27 mouse cellular contexts compared by ENCODE assay signal in genomic region chr7:110770949-110771348, GRCm38 (mm10). TPM values are rescaled to one million over a fixed set of nuclear protein-coding genes. Genes with fewer than 3 reads are reported as not detected.
A peak's percentile ranks its signal among the peaks of the same experiment; 100 is the strongest.
DNase-seq lines count a peak whose midpoint lies in the region; ATAC-seq and TF ChIP-seq lines count a peak whose summit lies in the region.
"Had no signal": no experiment of that assay in that cellular context is flagged by ENCODE, and none has a peak within 500 bp of the region (broad histone marks: within the 10 kb centered on the region; RNA-seq: fewer than 3 reads in every experiment).

No protein-coding gene starts in this region.

- DNase-seq in kidney, postnatal 25 days: no peak
- DNase-seq in liver, embryonic 11.5 days (ENCODE audit: low spot score): no peak
- no peak for DNase-seq in left cerebral cortex, adult 11 months (ENCODE audit: low spot score)
- no peak for DNase-seq in frontal cortex, postnatal 36 days (ENCODE audit: low spot score in 2 of 2)
- DNase-seq: adrenal gland, adult 8-10 months; B cell, adult 2 months; cerebellum, adult 2 months; cerebellum, postnatal 14 days; gastrocnemius, postnatal 10 days; heart, postnatal 36 days; kidney, adult 2 months; layer of hippocampus, postnatal 36 days; lung, adult 18-20 months had no signal

- H3K4me1 ChIP-seq in kidney, embryonic 15.5 days: peaks cover 45% of the 10 kb centered on the region
- peaks cover 15% of the 10 kb centered on the region for H3K4me1 ChIP-seq in bone marrow, adult 2 months (ENCODE audit: control insufficient read depth, insufficient read depth, low read length)
- peaks cover 62% of the 10 kb centered on the region for H3K4me1 ChIP-seq in liver, embryonic 11.5 days (replicated peaks; ENCODE audit: control insufficient read depth, insufficient read depth, low read length)
- H3K4me1 ChIP-seq in liver, embryonic 16.5 days (ENCODE audit: control insufficient read depth, low read depth, low read length): peaks cover 59% of the 10 kb centered on the region

- no peak for ATAC-seq in kidney, embryonic 15.5 days (replicated peaks; ENCODE audit: low FRiP score)
- no peak for ATAC-seq in liver, embryonic 11.5 days (replicated peaks; ENCODE audit: low FRiP score)
- ATAC-seq in liver, embryonic 16.5 days (ENCODE audit: low read depth): 0 out of 2 replicates have a peak, but pooled peaks have one; percentile 1
- ATAC-seq in frontal cortex, adult (ENCODE audit: low TSS enrichment): no peak
- ATAC-seq: forebrain, embryonic 13.5 days; hindbrain, postnatal 0 days; intestine, embryonic 15.5 days; lung, postnatal 0 days; midbrain, embryonic 13.5 days had no signal

- no peak overlapping the region for H3K9ac ChIP-seq in kidney, embryonic 15.5 days
- H3K9ac ChIP-seq in liver, embryonic 11.5 days (ENCODE audit: low read depth, low read length): no peak overlapping the region
- peak overlapping the region; percentile 49 for H3K9ac ChIP-seq in liver, embryonic 16.5 days (ENCODE audit: low read depth, low read length)
- H3K9ac ChIP-seq: forebrain, embryonic 13.5 days; hindbrain, embryonic 12.5 days; intestine, embryonic 15.5 days; midbrain, embryonic 13.5 days had no signal

- no peak for TF ChIP-seq CTCF in bone marrow, adult 2 months (IDR thresholded peaks at IDR 0.05; ENCODE audit: control insufficient read depth, insufficient read depth, low read length)

- H3K27me3 ChIP-seq in kidney, embryonic 15.5 days: peaks cover 11% of the 10 kb centered on the region
- peaks cover 18% of the 10 kb centered on the region for H3K27me3 ChIP-seq in liver, embryonic 11.5 days (replicated peaks; ENCODE audit: control insufficient read depth, insufficient read depth, low read length)
- H3K27me3 ChIP-seq in liver, embryonic 16.5 days (ENCODE audit: control insufficient read depth, insufficient read depth, low read depth, low read length): no peaks in the 10 kb centered on the region; the same call in 1 of the 2 replicates

- no peak for TF ChIP-seq POLR2A in bone marrow, adult 2 months (IDR thresholded peaks at IDR 0.05; ENCODE audit: borderline replicate concordance, control insufficient read depth, low read depth, low read length)

- no peaks in the 10 kb centered on the region for H3K36me3 ChIP-seq in kidney, embryonic 15.5 days
- no peaks in the 10 kb centered on the region for H3K36me3 ChIP-seq in liver, embryonic 11.5 days (ENCODE audit: control insufficient read depth, insufficient read depth, low read length)
- no peaks in the 10 kb centered on the region for H3K36me3 ChIP-seq in liver, embryonic 16.5 days (ENCODE audit: control insufficient read depth, insufficient read depth)
- H3K36me3 ChIP-seq: heart, embryonic 10.5 days; hindbrain, embryonic 12.5 days; intestine, embryonic 15.5 days; midbrain, embryonic 13.5 days had no signal

- H3K9me3 ChIP-seq in kidney, embryonic 15.5 days (replicated peaks): no peaks in the 10 kb centered on the region
- no peaks in the 10 kb centered on the region for H3K9me3 ChIP-seq in liver, embryonic 11.5 days (ENCODE audit: control insufficient read depth, low read length)
- no peaks in the 10 kb centered on the region for H3K9me3 ChIP-seq in liver, embryonic 16.5 days (replicated peaks; ENCODE audit: control insufficient read depth, low read length)
- H3K9me3 ChIP-seq: forebrain, embryonic 13.5 days; G1E; heart, embryonic 10.5 days; hindbrain, embryonic 12.5 days; intestine, embryonic 15.5 days; midbrain, embryonic 13.5 days had no signal

- no peak overlapping the region for H3K4me2 ChIP-seq in kidney, embryonic 15.5 days
- no peak overlapping the region for H3K4me2 ChIP-seq in liver, embryonic 11.5 days
- peak overlapping the region; percentile 29; the same call in 1 of the 2 replicates for H3K4me2 ChIP-seq in liver, embryonic 16.5 days (ENCODE audit: low read depth, low read length)
- H3K4me2 ChIP-seq: forebrain, embryonic 13.5 days; hindbrain, embryonic 12.5 days; intestine, embryonic 15.5 days; midbrain, embryonic 13.5 days had no signal

- WGBS in kidney, embryonic 15.5 days: 95% methylated on average over 4 of the region's 4 CpGs
- 71% methylated on average over 4 of the region's 4 CpGs for WGBS in bone marrow, adult 2 months
- WGBS in liver, embryonic 11.5 days: 57% methylated on average over 4 of the region's 4 CpGs
- 31% methylated on average over 4 of the region's 4 CpGs for WGBS in liver, embryonic 16.5 days (ENCODE audit: insufficient replicate concordance)

- peak overlapping the region; percentile 11; the same call in 1 of the 2 replicates for H3K27ac ChIP-seq in kidney, embryonic 15.5 days
- peak overlapping the region; percentile 11; the same call in 1 of the 2 replicates for H3K27ac ChIP-seq in bone marrow, adult 2 months (ENCODE audit: control insufficient read depth, insufficient read depth, low read depth, low read length, poor library complexity)
- H3K27ac ChIP-seq in liver, embryonic 11.5 days (ENCODE audit: low read depth, low read length): peak overlapping the region; percentile 55
- H3K27ac ChIP-seq in liver, embryonic 16.5 days (ENCODE audit: low read length): peak overlapping the region; percentile 92
- H3K27ac ChIP-seq: forebrain, embryonic 13.5 days; heart, embryonic 10.5 days; hindbrain, embryonic 12.5 days; hindbrain, postnatal 0 days; intestine, embryonic 15.5 days; kidney, postnatal 0 days; macrophage; midbrain, embryonic 13.5 days had no signal

- no peak overlapping the region for H3K4me3 ChIP-seq in kidney, embryonic 15.5 days (replicated peaks)
- H3K4me3 ChIP-seq in bone marrow, adult 2 months (replicated peaks; ENCODE audit: control insufficient read depth, low read depth, low read length): no peak overlapping the region
- no peak overlapping the region for H3K4me3 ChIP-seq in liver, embryonic 11.5 days (ENCODE audit: low read depth, low read length)
- no peak overlapping the region for H3K4me3 ChIP-seq in liver, embryonic 16.5 days (ENCODE audit: low read depth, low read length)
- H3K4me3 ChIP-seq: forebrain, embryonic 13.5 days; heart, embryonic 10.5 days; hindbrain, embryonic 12.5 days; intestine, embryonic 15.5 days; midbrain, embryonic 13.5 days had no signal

RNA-seq across cellular contexts. Expression of gene Ampd3, which starts 2.9 kb away (rescaled TPM):
- 7.1 and 9.8 TPM in 2 replicates for polyA plus RNA-seq in kidney, embryonic 15.5 days (2015; fragmentation: Nextera tagmentation; extraction: Ambion mirVana)
- 25.5 and 36.5 TPM in 2 replicates for polyA plus RNA-seq in bone marrow, adult 2 months (2011; ENCODE audit: insufficient read depth, insufficient read length, low replicate concordance, missing spikeins)
- 39.5 and 41.1 TPM in 2 replicates for polyA plus RNA-seq in liver, embryonic 11.5 days (2014; fragmentation: Nextera tagmentation; extraction: Ambion mirVana)
- 32.6 and 34.4 TPM in 2 replicates for polyA plus RNA-seq in liver, embryonic 16.5 days (2015; fragmentation: Nextera tagmentation; extraction: Ambion mirVana)

Comparison
In these comparisons a context has a peak if more than half of its experiments do, and no peak if none do; other contexts are left out.
1. H3K27ac ChIP-seq: peak in every context shown above with its lines; median percentile 92 in liver, embryonic 16.5 days; 55 in liver, embryonic 11.5 days; 11 in kidney, embryonic 15.5 days; 11 in bone marrow, adult 2 months.